Mouse (Mus musculus): Measurements from ENCODE around the gene Fam151b. TPM values are rescaled to one million over a fixed set of nuclear protein-coding genes. Genes with fewer than 3 reads are reported as not detected.

Gene Fam151b
- polyA plus RNA-seq (2021; fragmentation: Nextera tagmentation) = 1.2 and 1.7 TPM in 2 replicates
- long read RNA-seq, experiment 1 = 0 reads
- long read RNA-seq, experiment 2 = 0 reads

GRCm38 (mm10) chr13:92483852-92484463 is at the start of gene Fam151b:
Fam151b (minus strand) TSS chr13:92484015.

DNA sequence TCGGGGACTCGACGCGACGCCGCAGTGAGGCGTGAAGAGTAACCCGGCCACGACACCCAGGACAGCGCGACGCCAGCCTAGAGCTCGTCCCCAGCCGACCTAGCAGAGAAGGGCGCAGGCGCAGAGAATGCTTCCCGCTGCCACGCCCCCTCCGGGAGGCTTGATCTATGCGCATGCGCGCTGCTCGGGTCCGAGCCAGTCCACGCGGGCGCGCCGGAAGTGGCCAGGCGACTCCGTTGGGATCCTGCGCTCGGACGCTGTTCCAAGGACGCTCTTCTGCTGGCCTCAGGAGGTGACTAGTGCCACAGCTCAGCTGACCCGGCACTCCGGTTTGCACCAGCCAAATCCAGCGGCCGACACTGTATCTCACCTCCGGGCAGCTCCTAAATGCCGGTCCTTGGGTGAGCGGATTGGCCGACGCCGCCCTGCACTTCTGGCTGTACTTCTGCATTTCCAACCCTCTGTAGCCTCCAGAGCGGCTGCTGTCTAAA is 47.0 kb upstream of the Fam151b start, which contains the start of gene Zfyve16:
TSS of gene Zfyve16 (minus strand) at position 148 of the 491 bp plus-strand sequence.

GRCm38 (mm10) chr13:92425758-92426264 is 58.0 kb downstream of the Fam151b start, which contains the start of gene Ankrd34b:
Ankrd34b (plus strand) TSS chr13:92425896.

Other genes with a start within 250 kb of the Fam151b start
- gene Gm20379, start 178.0 kb downstream of the Fam151b start, polyA plus RNA-seq (2021; fragmentation: Nextera tagmentation) = not detected in 2 replicates
- gene Dhfr, start 129.3 kb downstream of the Fam151b start, polyA plus RNA-seq (2021; fragmentation: Nextera tagmentation) = 2.1 TPM in 2 replicates
- gene Msh3, start 129.0 kb downstream of the Fam151b start, polyA plus RNA-seq (2021; fragmentation: Nextera tagmentation) = 5.5 and 8.5 TPM in 2 replicates
- 6.7 and 12.1 TPM in 2 replicates for gene Ankrd34b, start 58.1 kb downstream of the Fam151b start, polyA plus RNA-seq (2021; fragmentation: Nextera tagmentation)
- 1.5 and 1.9 TPM in 2 replicates for gene Zfyve16, start 46.9 kb upstream of the Fam151b start, polyA plus RNA-seq (2021; fragmentation: Nextera tagmentation)
- not detected in 2 replicates for gene Spz1, start 92.2 kb upstream of the Fam151b start, polyA plus RNA-seq (2021; fragmentation: Nextera tagmentation)
- gene Serinc5, start 127.1 kb upstream of the Fam151b start, polyA plus RNA-seq (2021; fragmentation: Nextera tagmentation) = 11.3 TPM in 2 replicates